ENCODE assay signal across 8 mouse cellular contexts in the genomic region with DNA sequence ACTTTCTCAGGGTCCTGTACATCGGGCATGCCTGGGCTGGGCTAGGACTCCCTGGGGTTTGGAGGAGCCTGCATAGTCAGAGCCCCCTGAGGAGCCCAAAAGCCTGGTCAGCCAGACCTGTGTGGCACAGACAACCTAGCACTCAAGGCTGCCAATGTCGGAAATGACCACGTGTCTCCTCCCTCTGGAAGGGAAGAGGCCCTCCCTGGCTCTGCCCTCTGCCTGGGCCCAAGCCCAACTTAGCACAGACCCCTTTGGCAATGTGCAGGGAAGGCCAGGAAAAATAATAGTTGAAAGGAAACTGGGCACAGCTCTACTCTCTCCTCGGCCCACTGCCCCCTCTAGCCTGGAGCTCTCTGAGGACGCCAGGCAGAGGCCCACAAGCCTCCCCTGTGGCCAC. TPM values are rescaled to one million over a fixed set of nuclear protein-coding genes. Genes with fewer than 3 reads are reported as not detected.
DNase-seq lines count a peak whose midpoint lies in the region; ATAC-seq and TF ChIP-seq lines count a peak whose summit lies in the region.

No protein-coding gene starts in this region.

- no peak overlapping the region for H3K4me2 ChIP-seq in hindbrain, embryonic 14.5 days (replicated peaks)

- H3K27me3 ChIP-seq in hindbrain, embryonic 14.5 days (ENCODE audit: control insufficient read depth, insufficient read depth, low read length), result no peaks in the 10 kb centered on the region

- peak; percentile 29; the same call in 1 of the 2 replicates for ATAC-seq in hindbrain, embryonic 14.5 days (ENCODE audit: low FRiP score)
- no peak for ATAC-seq in megakaryocyte-erythroid progenitor cell, adult 5-6 weeks (replicated peaks; ENCODE audit: low FRiP score, low TSS enrichment, poor library complexity, severe bottlenecking)

- peaks cover 27% of the 10 kb centered on the region for H3K4me1 ChIP-seq in hindbrain, embryonic 14.5 days (replicated peaks; ENCODE audit: control insufficient read depth, insufficient read depth, low read length)

- H3K4me3 ChIP-seq in layer of hippocampus, adult 2 months, result no peak overlapping the region
- H3K4me3 ChIP-seq in hindbrain, embryonic 14.5 days (replicated peaks; ENCODE audit: low read length), result no peak overlapping the region

- TF ChIP-seq CTCF in layer of hippocampus, adult 2 months (conservative IDR thresholded peaks at IDR 0.05), result no peak

- H3K27ac ChIP-seq in layer of hippocampus, adult 2 months, result peak overlapping the region; percentile 88
- H3K27ac ChIP-seq in hindbrain, embryonic 14.5 days, result 0 out of 2 replicates have a peak overlapping the region, but pooled peaks have one; percentile 27

- peaks cover 64% of the 10 kb centered on the region for H3K36me3 ChIP-seq in hindbrain, embryonic 14.5 days (replicated peaks; ENCODE audit: control insufficient read depth, insufficient read depth)

- H3K9me3 ChIP-seq in hindbrain, embryonic 14.5 days (ENCODE audit: control insufficient read depth, low read length), result no peaks in the 10 kb centered on the region

- WGBS in hindbrain, embryonic 14.5 days, result 54% methylated on average over 5 of the region's 5 CpGs

- no peak overlapping the region for H3K9ac ChIP-seq in hindbrain, embryonic 14.5 days

- DNase-seq in adrenal gland, postnatal 14 days, result peak; percentile 79
- DNase-seq in adrenal gland, postnatal 4 days (ENCODE audit: low spot score in 2 of 2), result no peak
- DNase-seq in layer of hippocampus, adult 2 months (ENCODE audit: low spot score in 2 of 2), result peak in 1 of 2 experiments; percentile 71
- DNase-seq in layer of hippocampus, adult 9-10 months (ENCODE audit: low spot score), result no peak
- peak; percentile 75 for DNase-seq in brain, adult 2 months (ENCODE audit: low read depth, low spot score)
- no peak for DNase-seq in hindbrain, embryonic 14.5 days (ENCODE audit: low spot score)
- no peak for DNase-seq in embryo, embryonic 9.5 days (ENCODE audit: extremely low spot score)

RNA-seq across cellular contexts. Expression of a gene that starts 24.2 kb away (rescaled TPM):
- total RNA-seq in adrenal gland, postnatal 14 days (2021), result 31.9 and 33.5 TPM in 2 replicates
- total RNA-seq in adrenal gland, postnatal 4 days (2021), result 10 to 100 TPM; 46.3 to 47.0 TPM
- total RNA-seq in layer of hippocampus, adult 2 months (2021), result 10 to 100 TPM; 31.4 to 36.3 TPM
- 9.5 and 9.7 TPM in 2 replicates for polyA plus RNA-seq in hindbrain, embryonic 14.5 days (2014; fragmentation: Nextera tagmentation; extraction: Ambion mirVana)
- total RNA-seq in megakaryocyte-erythroid progenitor cell, adult 5-6 weeks (2014; fragmentation: Nextera tagmentation), result 11.0 and 11.7 TPM in 2 replicates
- 5.6 and 8.6 TPM in 2 replicates for total RNA-seq in megakaryocyte-erythroid progenitor cell, adult 5-6 weeks (2017)

RNA-seq across cellular contexts. Expression of a gene that starts 32.0 kb away (rescaled TPM):
- total RNA-seq in adrenal gland, postnatal 14 days (2021), result not detected in 2 replicates
- total RNA-seq in adrenal gland, postnatal 4 days (2021), result not detected
- total RNA-seq in layer of hippocampus, adult 2 months (2021), result not detected
- polyA plus RNA-seq in hindbrain, embryonic 14.5 days (2014; fragmentation: Nextera tagmentation; extraction: Ambion mirVana), result not detected in 2 replicates
- total RNA-seq in megakaryocyte-erythroid progenitor cell, adult 5-6 weeks (2014; fragmentation: Nextera tagmentation), result not detected in 2 replicates
- not detected in 2 replicates for total RNA-seq in megakaryocyte-erythroid progenitor cell, adult 5-6 weeks (2017)

RNA-seq across cellular contexts. Expression of a gene that starts 47.9 kb away (rescaled TPM):
- total RNA-seq in adrenal gland, postnatal 14 days (2021), result 8.3 and 9.2 TPM in 2 replicates
- 10 to 100 TPM; 19.9 to 22.3 TPM for total RNA-seq in adrenal gland, postnatal 4 days (2021)
- total RNA-seq in layer of hippocampus, adult 2 months (2021), result 1 to 10 TPM; 2.8 to 3.7 TPM
- polyA plus RNA-seq in hindbrain, embryonic 14.5 days (2014; fragmentation: Nextera tagmentation; extraction: Ambion mirVana), result 11.3 and 11.9 TPM in 2 replicates
- total RNA-seq in megakaryocyte-erythroid progenitor cell, adult 5-6 weeks (2014; fragmentation: Nextera tagmentation), result 31.8 and 35.1 TPM in 2 replicates
- 34.1 and 93.4 TPM in 2 replicates for total RNA-seq in megakaryocyte-erythroid progenitor cell, adult 5-6 weeks (2017)

Comparison
In these comparisons a context has a peak if more than half of its experiments do, and no peak if none do; other contexts are left out.
1. DNase-seq: peak in adrenal gland, postnatal 14 days (single experiment) and brain, adult 2 months (single experiment); none in adrenal gland, postnatal 4 days (0 of 2), layer of hippocampus, adult 9-10 months (single experiment), hindbrain, embryonic 14.5 days (single experiment) and embryo, embryonic 9.5 days (single experiment).